Mouse (Mus musculus): ENCODE measurements around the gene Ppp2r3a. TPM values are rescaled to one million over a fixed set of nuclear protein-coding genes. Genes with fewer than 3 reads are reported as not detected.

Ppp2r3a gene
- total RNA-seq, 2 experiments from 2014 or later = 21.2 to 23.0 TPM

DNA sequence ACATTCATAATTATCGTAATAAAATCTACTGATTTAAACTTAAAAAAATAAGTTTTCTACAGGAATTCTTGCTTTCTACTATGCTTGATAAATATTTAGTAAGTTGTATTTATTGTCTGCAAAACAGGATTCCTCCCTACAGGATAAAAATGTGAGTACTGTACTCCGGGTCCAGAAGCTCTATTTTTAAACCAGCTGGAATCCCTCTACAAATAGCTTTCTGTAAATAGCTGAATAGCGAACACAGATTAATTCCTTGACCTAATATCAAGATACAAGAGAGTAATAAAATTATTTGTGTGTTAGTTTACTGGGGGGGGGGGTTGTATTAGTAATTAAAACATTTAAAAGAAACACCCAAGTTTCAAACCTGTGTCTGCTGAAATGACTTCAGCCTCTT, 53.3 kb downstream of the Ppp2r3a start:
- no peak for DNase-seq (ENCODE audit: extremely low spot score in 1 of 2, low spot score in 2 of 2)
- intact Hi-C loops (cut with DNase I) = loop anchor here (5.0 kb wide), 1 partner anchor 54 kb away; the partner anchor contains the start of gene Ppp2r3a

- peak; percentile 87 for DNase-seq (ENCODE audit: extremely low spot score in 1 of 2, low spot score in 2 of 2)
- intact Hi-C loops (cut with DNase I) = loop anchor here (5.0 to 10.0 kb wide), 2 partner anchors 125 to 1173 kb away; partner anchors contain the start of gene Ephb1
Measured at GRCm38 (mm10) chr9:101181962-101182701, 69.5 kb downstream of the Ppp2r3a start.

- intact Hi-C loops (cut with DNase I) = loop anchor here (5.0 to 10.0 kb wide), 2 partner anchors 126 to 1174 kb away; partner anchors contain the start of gene Ephb1
- DNase-seq (ENCODE audit: extremely low spot score in 1 of 2, low spot score in 2 of 2) = no peak
Measured at GRCm38 (mm10) chr9:101181291-101181690, 70.3 kb downstream of the Ppp2r3a start.

DNA sequence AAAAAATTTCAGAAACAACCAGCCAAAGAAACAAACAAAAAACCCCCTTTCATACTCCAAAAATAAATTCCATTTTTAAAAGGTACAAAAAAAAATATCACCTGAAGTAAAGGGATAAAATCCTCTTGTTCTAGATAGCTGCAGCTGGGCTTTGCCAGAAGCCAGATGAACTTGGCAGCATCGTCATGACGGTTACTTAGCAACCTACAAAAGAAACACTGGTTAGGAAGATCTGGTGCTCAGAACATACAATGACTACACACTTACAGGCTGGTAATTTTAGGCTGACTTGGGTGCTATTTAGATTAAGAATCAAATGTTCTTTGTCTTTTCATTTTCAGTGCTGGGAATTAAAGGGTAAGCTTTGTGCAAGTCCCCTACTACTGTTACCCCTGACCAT, 71.4 kb downstream of the Ppp2r3a start:
- peak; percentile 32 to 57 for DNase-seq (ENCODE audit: extremely low spot score in 1 of 2, low spot score in 2 of 2)
- intact Hi-C loops (cut with DNase I) = loop anchor here (5.0 to 10.0 kb wide), 2 partner anchors 127 to 1175 kb away; partner anchors contain the start of gene Ephb1

- no peak for DNase-seq (ENCODE audit: extremely low spot score in 1 of 2, low spot score in 2 of 2)
- intact Hi-C loops (cut with DNase I) = no loop called here
Measured at GRCm38 (mm10) chr9:101160627-101161026, 91.0 kb downstream of the Ppp2r3a start.

DNA sequence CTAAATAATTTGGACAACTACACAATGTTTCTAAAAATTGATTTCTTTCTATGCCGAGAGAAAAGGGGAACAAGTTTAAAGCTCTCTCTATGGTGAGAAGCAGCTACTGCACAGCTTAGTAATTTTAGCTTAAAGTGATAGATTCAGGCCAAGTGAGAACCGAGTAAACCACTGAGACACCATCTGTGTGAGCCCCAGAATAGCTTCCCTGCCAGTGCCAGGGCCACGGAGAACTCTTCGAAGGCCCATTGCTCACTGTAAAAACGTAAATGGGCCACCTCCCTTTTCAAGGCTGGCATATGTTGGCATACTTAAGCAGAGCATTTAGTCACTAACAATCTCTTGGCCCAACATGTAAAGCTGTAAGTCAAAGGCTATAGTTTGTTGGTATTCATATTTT, 91.5 kb downstream of the Ppp2r3a start:
- DNase-seq (ENCODE audit: extremely low spot score in 1 of 2, low spot score in 2 of 2) = peak; percentile 41 to 65
- intact Hi-C loops (cut with DNase I) = no loop called here

GRCm38 (mm10) chr9:101159431-101159830, 92.2 kb downstream of the Ppp2r3a start:
- DNase-seq (ENCODE audit: extremely low spot score in 1 of 2, low spot score in 2 of 2) = peak in 1 of 2 experiments; percentile 56
- intact Hi-C loops (cut with DNase I) = loop anchor here (5.0 to 10.0 kb wide), 3 partner anchors 155 to 707 kb away; no protein-coding TSS in a partner anchor

GRCm38 (mm10) chr9:101152872-101153271, 98.7 kb downstream of the Ppp2r3a start:
- no peak for DNase-seq (ENCODE audit: extremely low spot score in 1 of 2, low spot score in 2 of 2)
- intact Hi-C loops (cut with DNase I) = loop anchor here (10.0 kb wide), 1 partner anchor 148 kb away; no protein-coding TSS in a partner anchor

GRCm38 (mm10) chr9:101143635-101144034, 108.0 kb downstream of the Ppp2r3a start:
- DNase-seq (ENCODE audit: extremely low spot score in 1 of 2, low spot score in 2 of 2) = no peak
- intact Hi-C loops (cut with DNase I) = no loop called here

DNA sequence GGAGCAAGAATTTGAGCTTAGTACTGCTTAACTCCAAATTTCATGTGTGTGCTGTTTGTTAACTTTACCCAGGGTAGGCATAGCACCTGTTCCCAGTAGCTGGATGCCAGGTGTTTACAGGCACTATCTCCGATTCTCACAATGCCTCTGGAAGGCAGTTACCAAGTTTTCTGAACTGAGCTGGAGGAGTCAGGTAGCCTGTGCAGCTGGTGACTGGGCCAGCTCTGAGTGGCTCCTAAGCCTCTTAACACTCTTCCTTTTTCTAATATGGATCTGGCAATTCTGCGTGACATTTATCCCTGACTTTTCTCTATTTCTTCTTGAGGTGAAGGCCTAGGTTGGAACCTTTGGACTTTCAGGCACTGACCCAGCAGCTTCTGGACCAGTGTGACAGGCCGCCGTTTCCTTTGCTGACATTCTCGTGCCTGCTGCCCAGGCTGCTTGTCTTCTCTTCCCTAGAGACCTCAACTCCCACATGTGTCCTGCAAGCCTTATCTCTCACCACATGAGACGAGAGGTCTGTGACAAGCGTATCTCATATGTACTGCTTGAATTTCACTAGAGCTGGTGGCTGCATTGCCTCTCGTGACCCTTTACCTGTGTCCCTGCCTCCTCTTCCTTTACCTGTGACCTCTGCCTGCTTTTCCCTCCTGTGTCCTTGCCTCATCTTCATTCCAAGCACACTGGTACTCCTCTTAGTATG, 137.3 kb downstream of the Ppp2r3a start:
- DNase-seq (ENCODE audit: extremely low spot score in 1 of 2, low spot score in 2 of 2) = no peak
- intact Hi-C loops (cut with DNase I) = no loop called here

- no peak for DNase-seq (ENCODE audit: extremely low spot score in 1 of 2, low spot score in 2 of 2)
- intact Hi-C loops (cut with DNase I) = no loop called here
Measured at GRCm38 (mm10) chr9:101113317-101113716, 138.3 kb downstream of the Ppp2r3a start.

- intact Hi-C loops (cut with DNase I) = no loop called here
- DNase-seq (ENCODE audit: extremely low spot score in 1 of 2, low spot score in 2 of 2) = peak in 1 of 2 experiments; percentile 22
Measured at GRCm38 (mm10) chr9:101110013-101110412, 141.6 kb downstream of the Ppp2r3a start.

DNA sequence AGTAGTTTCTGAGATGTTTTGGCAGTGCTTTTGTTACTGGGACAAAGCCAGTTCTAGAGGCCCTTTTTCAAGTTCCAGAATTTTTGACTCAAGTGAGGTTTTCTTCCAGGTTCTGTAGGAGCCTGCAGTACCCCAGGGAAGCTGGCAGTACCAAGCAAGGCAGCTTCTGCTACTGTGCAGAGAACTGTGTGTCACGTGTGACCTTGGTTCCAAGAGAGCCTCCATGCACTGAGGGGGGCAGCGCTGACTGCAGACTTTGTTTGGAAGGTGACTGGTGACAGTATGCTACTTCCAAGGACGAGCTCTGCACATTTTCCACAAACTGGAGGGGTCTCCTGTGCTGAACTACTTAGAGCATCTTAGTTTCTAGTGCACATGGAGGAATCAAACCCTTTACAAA, 144.2 kb downstream of the Ppp2r3a start:
- intact Hi-C loops (cut with DNase I) = no loop called here
- no peak for DNase-seq (ENCODE audit: extremely low spot score in 1 of 2, low spot score in 2 of 2)

DNA sequence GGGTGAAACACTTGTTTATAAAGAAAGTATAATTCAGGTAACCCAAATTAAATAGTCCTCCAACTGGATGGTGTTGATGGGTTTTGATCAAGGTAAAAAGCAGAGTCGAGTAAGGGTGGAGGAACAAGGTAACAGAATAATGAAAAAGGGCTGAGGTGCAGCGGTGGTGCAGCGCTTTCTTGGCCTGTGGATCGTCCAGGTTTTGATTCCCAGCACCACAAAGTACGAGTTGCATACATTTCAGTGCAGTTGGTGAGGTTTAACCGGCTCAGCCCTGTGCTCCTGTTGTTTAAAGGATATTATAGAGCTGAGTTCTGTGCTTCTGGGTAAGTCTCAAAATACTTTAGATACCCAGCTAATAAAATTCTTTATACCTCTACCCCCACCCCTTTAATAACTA, 145.9 kb downstream of the Ppp2r3a start:
- intact Hi-C loops (cut with DNase I) = no loop called here
- no peak for DNase-seq (ENCODE audit: extremely low spot score in 1 of 2, low spot score in 2 of 2)

- intact Hi-C loops (cut with DNase I) = no loop called here
Measured at GRCm38 (mm10) chr9:101104931-101105330, 146.7 kb downstream of the Ppp2r3a start.

DNA sequence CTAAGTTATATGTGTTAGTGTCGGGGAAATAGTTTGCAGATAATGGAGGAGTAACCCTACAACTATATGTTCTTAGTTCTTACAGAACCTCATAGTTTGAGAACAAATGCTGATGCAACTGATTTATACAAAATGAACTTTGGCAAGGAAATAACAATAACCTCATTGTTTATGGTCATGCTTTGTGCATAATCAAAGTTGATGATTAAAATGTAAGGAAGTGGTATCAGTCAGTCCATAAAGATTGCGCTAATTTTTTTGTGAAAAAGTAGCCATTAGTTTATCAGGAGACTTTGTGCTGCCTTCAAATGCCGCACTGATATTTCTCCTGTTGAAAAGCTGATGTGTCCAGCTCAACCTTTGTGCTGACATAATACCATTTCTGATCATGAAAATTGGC, 149.3 kb downstream of the Ppp2r3a start:
- intact Hi-C loops (cut with DNase I) = no loop called here
- DNase-seq (ENCODE audit: extremely low spot score in 1 of 2, low spot score in 2 of 2) = no peak

More at GRCm38 (mm10) chr9:101104931-101105330, 146.7 kb downstream of the Ppp2r3a start:
- no peak for DNase-seq (ENCODE audit: extremely low spot score in 1 of 2, low spot score in 2 of 2)

GRCm38 (mm10) chr9:101101547-101101946, 150.0 kb downstream of the Ppp2r3a start:
- intact Hi-C loops (cut with DNase I) = no loop called here
- no peak for DNase-seq (ENCODE audit: extremely low spot score in 1 of 2, low spot score in 2 of 2)

- intact Hi-C loops (cut with DNase I) = no loop called here
- no peak for DNase-seq (ENCODE audit: extremely low spot score in 1 of 2, low spot score in 2 of 2)
Measured at GRCm38 (mm10) chr9:101100163-101100562, 151.4 kb downstream of the Ppp2r3a start.

GRCm38 (mm10) chr9:101099445-101099844, 152.2 kb downstream of the Ppp2r3a start:
- DNase-seq (ENCODE audit: extremely low spot score in 1 of 2, low spot score in 2 of 2) = no peak
- intact Hi-C loops (cut with DNase I) = no loop called here

- no peak for DNase-seq (ENCODE audit: extremely low spot score in 1 of 2, low spot score in 2 of 2)
- intact Hi-C loops (cut with DNase I) = no loop called here
Measured at GRCm38 (mm10) chr9:101097542-101097941, 154.1 kb downstream of the Ppp2r3a start.

Measured in left cerebral cortex, postnatal 10 days (tissue).